Mouse (Mus musculus) ES-E14 (cell line): ENCODE data around the gene Rtn4rl1.

Experiments
- CHD2 ChIP-seq: IDR thresholded peaks from 2 replicates; pipeline ENCODE4 v1.6.1; 2014; ENCODE audit warnings: mild to moderate bottlenecking, low read depth, low read length, inconsistent platforms
- HCFC1 ChIP-seq: IDR thresholded peaks from 2 replicates; pipeline ENCODE4 v1.6.1; 2012; ENCODE audit warnings: low read length, inconsistent platforms, borderline replicate concordance; ENCODE audit not compliant: insufficient read depth
- MAFK ChIP-seq: IDR thresholded peaks from 2 replicates; pipeline ENCODE4 v1.6.1; 2014; ENCODE audit warnings: mild to moderate bottlenecking, low read depth, low read length, inconsistent platforms; ENCODE audit not compliant: insufficient read depth
- ZC3H11A ChIP-seq: IDR thresholded peaks from 2 replicates; pipeline ENCODE4 v1.6.1; 2012; ENCODE audit warnings: low read depth, mild to moderate bottlenecking, inconsistent platforms, low read length, borderline replicate concordance
- ZNF384 ChIP-seq: IDR thresholded peaks from 2 replicates; pipeline ENCODE4 v1.6.1; 2012; ENCODE audit warnings: low read depth, low read length, inconsistent platforms

DNA sequence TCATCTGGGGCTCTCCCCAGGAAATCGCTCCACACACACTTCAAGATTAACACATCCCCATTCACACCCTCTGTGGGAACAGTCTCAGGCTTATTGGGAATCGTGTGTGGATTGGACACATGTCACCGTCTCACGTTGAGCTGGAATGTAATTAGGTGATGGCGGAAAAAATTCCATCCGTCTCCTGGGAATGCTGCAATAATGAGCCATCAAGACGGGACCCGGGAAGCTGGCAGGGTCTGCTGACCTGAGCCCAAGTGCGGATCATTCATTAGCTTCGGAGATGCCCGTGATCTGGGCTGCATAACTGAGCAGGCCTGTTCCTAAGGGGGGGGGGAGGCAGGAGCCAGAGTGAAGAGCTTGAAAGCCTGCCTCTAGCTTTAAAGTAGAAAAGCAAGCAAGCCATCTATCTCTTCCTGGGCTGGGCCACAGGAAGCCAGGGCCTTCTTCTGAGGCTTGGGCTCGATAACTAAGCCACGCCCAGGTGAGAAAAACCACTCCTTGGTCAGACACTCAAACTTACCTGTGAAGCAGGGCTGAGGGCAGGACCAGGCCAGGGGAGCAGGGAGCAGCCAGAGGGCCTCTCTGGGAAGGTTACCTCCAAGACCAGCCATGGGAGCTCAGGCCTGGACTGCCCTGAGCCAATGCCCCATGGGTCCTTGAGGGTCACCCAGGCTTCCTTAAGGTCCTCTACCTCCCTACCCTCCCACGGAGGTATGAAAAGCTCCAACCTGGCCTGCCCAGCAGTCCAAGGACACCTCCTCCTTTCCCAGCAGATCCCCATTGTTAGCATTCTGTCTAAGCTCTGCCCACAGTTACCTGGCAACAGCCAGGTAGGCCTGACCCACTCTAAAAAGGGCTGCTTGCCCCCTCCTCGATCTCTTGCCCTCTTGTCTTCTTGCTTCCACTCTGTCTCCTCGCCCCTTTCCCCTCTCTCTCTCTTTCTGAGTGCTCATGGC, 52.1 kb downstream of the Rtn4rl1 start:
- TF ChIP-seq HCFC1: no peak
- no peak for TF ChIP-seq MAFK
- TF ChIP-seq ZNF384: no peak
- no peak for TF ChIP-seq CHD2
- no peak for TF ChIP-seq ZC3H11A
